In genomic region chr6:128399421-128400185, GRCm38 (mm10) we compare ENCODE assay signal across 8 mouse cellular contexts. TPM values are rescaled to one million over a fixed set of nuclear protein-coding genes. Genes with fewer than 3 reads are reported as not detected.
DNase-seq lines count a peak whose midpoint lies in the region; ATAC-seq lines count a peak whose summit lies in the region.

No protein-coding gene starts in this region.

- 38% methylated on average over 21 of the region's 21 CpGs for WGBS in lung, embryonic 15.5 days
- WGBS in embryonic facial prominence, embryonic 11.5 days, result 48% methylated on average over 21 of the region's 21 CpGs
- 42% methylated on average over 21 of the region's 21 CpGs for WGBS in hindbrain, embryonic 14.5 days
- WGBS in midbrain, embryonic 16.5 days, result 32% methylated on average over 21 of the region's 21 CpGs

- H3K4me2 ChIP-seq in lung, embryonic 15.5 days, result peak overlapping the region; percentile 55
- no peak overlapping the region for H3K4me2 ChIP-seq in embryonic facial prominence, embryonic 11.5 days (ENCODE audit: low read depth, low read length)
- peak overlapping the region; percentile 49 for H3K4me2 ChIP-seq in hindbrain, embryonic 14.5 days (replicated peaks)
- peak overlapping the region; percentile 54 for H3K4me2 ChIP-seq in midbrain, embryonic 16.5 days (ENCODE audit: low read length)

- H3K4me3 ChIP-seq in lung, embryonic 15.5 days, result peak overlapping the region; percentile 26
- H3K4me3 ChIP-seq in embryonic facial prominence, embryonic 11.5 days (ENCODE audit: low read depth, low read length), result no peak overlapping the region
- H3K4me3 ChIP-seq in hindbrain, embryonic 14.5 days (replicated peaks; ENCODE audit: low read length), result peak overlapping the region; percentile 20
- H3K4me3 ChIP-seq in midbrain, embryonic 16.5 days (ENCODE audit: low read depth, low read length), result peak overlapping the region; percentile 28

- intact Hi-C loops in left cerebral cortex, postnatal 4 days (cut with DNase I), result no loop called here

- H3K27ac ChIP-seq in lung, embryonic 15.5 days, result no peak overlapping the region
- no peak overlapping the region for H3K27ac ChIP-seq in embryonic facial prominence, embryonic 11.5 days (replicated peaks; ENCODE audit: low read depth, low read length)
- H3K27ac ChIP-seq in hindbrain, embryonic 14.5 days, result peak overlapping the region; percentile 66
- H3K27ac ChIP-seq in midbrain, embryonic 16.5 days (ENCODE audit: low read length), result peak overlapping the region; percentile 56

- peak; percentile 77; the same call in 1 of the 2 replicates for ATAC-seq in lung, embryonic 15.5 days (ENCODE audit: borderline replicate concordance, extremely low read depth, low FRiP score, low TSS enrichment)
- ATAC-seq in embryonic facial prominence, embryonic 11.5 days (replicated peaks; ENCODE audit: insufficient number of reproducible peaks, low FRiP score, low TSS enrichment, low read depth), result peak; percentile 43; the same call in 1 of the 2 replicates
- ATAC-seq in hindbrain, embryonic 14.5 days (ENCODE audit: low FRiP score), result peak; percentile 88
- peak; percentile 91 for ATAC-seq in midbrain, embryonic 16.5 days
- ATAC-seq in granulocyte monocyte progenitor cell, adult 5-6 weeks (replicated peaks; ENCODE audit: poor library complexity, severe bottlenecking), result no peak

- H3K36me3 ChIP-seq in lung, embryonic 15.5 days, result no peaks in the 10 kb centered on the region
- H3K36me3 ChIP-seq in embryonic facial prominence, embryonic 11.5 days (replicated peaks; ENCODE audit: control insufficient read depth, insufficient read depth, low read depth, low read length), result no peaks in the 10 kb centered on the region
- H3K36me3 ChIP-seq in hindbrain, embryonic 14.5 days (replicated peaks; ENCODE audit: control insufficient read depth, insufficient read depth), result no peaks in the 10 kb centered on the region
- H3K36me3 ChIP-seq in midbrain, embryonic 16.5 days (ENCODE audit: control insufficient read depth, insufficient read depth, low read length), result no peaks in the 10 kb centered on the region

- H3K4me1 ChIP-seq in lung, embryonic 15.5 days, result peaks cover 13% of the 10 kb centered on the region
- no peaks in the 10 kb centered on the region for H3K4me1 ChIP-seq in embryonic facial prominence, embryonic 11.5 days (ENCODE audit: control insufficient read depth, insufficient read depth, low read length)
- H3K4me1 ChIP-seq in hindbrain, embryonic 14.5 days (replicated peaks; ENCODE audit: control insufficient read depth, insufficient read depth, low read length), result peaks cover 12% of the 10 kb centered on the region; the same call in 1 of the 2 replicates
- H3K4me1 ChIP-seq in midbrain, embryonic 16.5 days (ENCODE audit: control insufficient read depth, insufficient read depth, low read length), result peaks cover 17% of the 10 kb centered on the region

- DNase-seq in lung, postnatal 25 days (ENCODE audit: low spot score), result no peak
- peak; percentile 20 for DNase-seq in embryonic facial prominence, embryonic 11.5 days (ENCODE audit: low spot score)
- peak; percentile 59 for DNase-seq in hindbrain, embryonic 14.5 days (ENCODE audit: low spot score)
- peak; percentile 49 for DNase-seq in left cerebral cortex, postnatal 4 days
- peak; percentile 29 for DNase-seq in yolk sac, embryonic 10.5 days (ENCODE audit: low spot score)

- no peaks in the 10 kb centered on the region for H3K27me3 ChIP-seq in lung, embryonic 15.5 days
- no peaks in the 10 kb centered on the region for H3K27me3 ChIP-seq in embryonic facial prominence, embryonic 11.5 days (ENCODE audit: control insufficient read depth, insufficient read depth, low read length)
- no peaks in the 10 kb centered on the region for H3K27me3 ChIP-seq in hindbrain, embryonic 14.5 days (ENCODE audit: control insufficient read depth, insufficient read depth, low read length)
- no peaks in the 10 kb centered on the region for H3K27me3 ChIP-seq in midbrain, embryonic 16.5 days (ENCODE audit: control insufficient read depth, insufficient read depth, low read depth, low read length)

- 0 out of 2 replicates have a peak overlapping the region, but pooled peaks have one; percentile 4 for H3K9ac ChIP-seq in lung, embryonic 15.5 days
- 0 out of 2 replicates have a peak overlapping the region, but pooled peaks have one; percentile 5 for H3K9ac ChIP-seq in embryonic facial prominence, embryonic 11.5 days (replicated peaks; ENCODE audit: low read length)
- peak overlapping the region; percentile 54 for H3K9ac ChIP-seq in hindbrain, embryonic 14.5 days
- H3K9ac ChIP-seq in midbrain, embryonic 16.5 days (ENCODE audit: low read depth, low read length), result peak overlapping the region; percentile 60

- H3K9me3 ChIP-seq in lung, embryonic 15.5 days, result no peaks in the 10 kb centered on the region
- no peaks in the 10 kb centered on the region for H3K9me3 ChIP-seq in embryonic facial prominence, embryonic 11.5 days (replicated peaks; ENCODE audit: control insufficient read depth, low read length)
- H3K9me3 ChIP-seq in hindbrain, embryonic 14.5 days (ENCODE audit: control insufficient read depth, low read length), result no peaks in the 10 kb centered on the region
- no peaks in the 10 kb centered on the region for H3K9me3 ChIP-seq in midbrain, embryonic 16.5 days (replicated peaks; ENCODE audit: control insufficient read depth, low read length, poor library complexity, severe bottlenecking)

RNA-seq across cellular contexts. Expression of gene Nrip2, which starts 0.5 kb away (rescaled TPM):
- polyA plus RNA-seq in lung, embryonic 15.5 days (2015; fragmentation: Nextera tagmentation; extraction: Ambion mirVana), result 3.0 and 3.7 TPM in 2 replicates
- 1.6 and 2.0 TPM in 2 replicates for polyA plus RNA-seq in embryonic facial prominence, embryonic 11.5 days (2014; fragmentation: Nextera tagmentation; extraction: Ambion mirVana)
- polyA plus RNA-seq in hindbrain, embryonic 14.5 days (2014; fragmentation: Nextera tagmentation; extraction: Ambion mirVana), result 8.9 and 9.0 TPM in 2 replicates
- 1 to 10 TPM; 3.7 to 4.1 TPM for total RNA-seq in left cerebral cortex, postnatal 4 days (2021)
- 10.7 and 13.6 TPM in 2 replicates for polyA plus RNA-seq in midbrain, embryonic 16.5 days (2015; fragmentation: Nextera tagmentation; extraction: Ambion mirVana)
- not detected in 2 replicates for total RNA-seq in granulocyte monocyte progenitor cell, adult 5-6 weeks (2014; fragmentation: Nextera tagmentation)
- total RNA-seq in granulocyte monocyte progenitor cell, adult 5-6 weeks (2017), result not detected in 2 replicates

RNA-seq across cellular contexts. Expression of gene Gm44596, which starts 24.3 kb away (rescaled TPM):
- not detected in 2 replicates for polyA plus RNA-seq in lung, embryonic 15.5 days (2015; fragmentation: Nextera tagmentation; extraction: Ambion mirVana)
- polyA plus RNA-seq in embryonic facial prominence, embryonic 11.5 days (2014; fragmentation: Nextera tagmentation; extraction: Ambion mirVana), result not detected in 2 replicates
- polyA plus RNA-seq in hindbrain, embryonic 14.5 days (2014; fragmentation: Nextera tagmentation; extraction: Ambion mirVana), result not detected in 2 replicates
- total RNA-seq in left cerebral cortex, postnatal 4 days (2021), result not detected
- polyA plus RNA-seq in midbrain, embryonic 16.5 days (2015; fragmentation: Nextera tagmentation; extraction: Ambion mirVana), result not detected in 2 replicates
- total RNA-seq in granulocyte monocyte progenitor cell, adult 5-6 weeks (2014; fragmentation: Nextera tagmentation), result not detected in 2 replicates
- not detected in 2 replicates for total RNA-seq in granulocyte monocyte progenitor cell, adult 5-6 weeks (2017)

RNA-seq across cellular contexts. Expression of gene Tex52, which starts 24.3 kb away (rescaled TPM):
- polyA plus RNA-seq in lung, embryonic 15.5 days (2015; fragmentation: Nextera tagmentation; extraction: Ambion mirVana), result 0.22 and 0.48 TPM in 2 replicates
- polyA plus RNA-seq in embryonic facial prominence, embryonic 11.5 days (2014; fragmentation: Nextera tagmentation; extraction: Ambion mirVana), result 0.31 and 0.36 TPM in 2 replicates
- 0.34 and 0.58 TPM in 2 replicates for polyA plus RNA-seq in hindbrain, embryonic 14.5 days (2014; fragmentation: Nextera tagmentation; extraction: Ambion mirVana)
- under 1 TPM; 0.32 to 0.46 TPM for total RNA-seq in left cerebral cortex, postnatal 4 days (2021)
- 0.70 and 0.83 TPM in 2 replicates for polyA plus RNA-seq in midbrain, embryonic 16.5 days (2015; fragmentation: Nextera tagmentation; extraction: Ambion mirVana)
- total RNA-seq in granulocyte monocyte progenitor cell, adult 5-6 weeks (2014; fragmentation: Nextera tagmentation), result not detected in 2 replicates
- 0.22 TPM in 1 of 2 replicates, not detected in the other for total RNA-seq in granulocyte monocyte progenitor cell, adult 5-6 weeks (2017)

RNA-seq across cellular contexts. Expression of gene Itfg2, which starts 25.1 kb away (rescaled TPM):
- polyA plus RNA-seq in lung, embryonic 15.5 days (2015; fragmentation: Nextera tagmentation; extraction: Ambion mirVana), result 33.4 and 33.7 TPM in 2 replicates
- 26.9 and 28.1 TPM in 2 replicates for polyA plus RNA-seq in embryonic facial prominence, embryonic 11.5 days (2014; fragmentation: Nextera tagmentation; extraction: Ambion mirVana)
- 36.0 and 39.4 TPM in 2 replicates for polyA plus RNA-seq in hindbrain, embryonic 14.5 days (2014; fragmentation: Nextera tagmentation; extraction: Ambion mirVana)
- 10 to 100 TPM; 38.7 to 42.7 TPM for total RNA-seq in left cerebral cortex, postnatal 4 days (2021)
- 46.4 and 48.8 TPM in 2 replicates for polyA plus RNA-seq in midbrain, embryonic 16.5 days (2015; fragmentation: Nextera tagmentation; extraction: Ambion mirVana)
- total RNA-seq in granulocyte monocyte progenitor cell, adult 5-6 weeks (2014; fragmentation: Nextera tagmentation), result 9.9 and 75.9 TPM in 2 replicates
- 23.5 and 33.3 TPM in 2 replicates for total RNA-seq in granulocyte monocyte progenitor cell, adult 5-6 weeks (2017)

RNA-seq across cellular contexts. Expression of gene Foxm1, which starts 36.8 kb away (rescaled TPM):
- polyA plus RNA-seq in lung, embryonic 15.5 days (2015; fragmentation: Nextera tagmentation; extraction: Ambion mirVana), result 37.7 and 41.1 TPM in 2 replicates
- polyA plus RNA-seq in embryonic facial prominence, embryonic 11.5 days (2014; fragmentation: Nextera tagmentation; extraction: Ambion mirVana), result 40.7 and 43.4 TPM in 2 replicates
- 6.7 and 7.7 TPM in 2 replicates for polyA plus RNA-seq in hindbrain, embryonic 14.5 days (2014; fragmentation: Nextera tagmentation; extraction: Ambion mirVana)
- total RNA-seq in left cerebral cortex, postnatal 4 days (2021), result 10 to 100 TPM in 1 of 2 experiments, 1 to 10 TPM in 1; 8.7 to 11.2 TPM
- polyA plus RNA-seq in midbrain, embryonic 16.5 days (2015; fragmentation: Nextera tagmentation; extraction: Ambion mirVana), result 4.8 and 5.4 TPM in 2 replicates
- total RNA-seq in granulocyte monocyte progenitor cell, adult 5-6 weeks (2014; fragmentation: Nextera tagmentation), result 38.8 and 53.2 TPM in 2 replicates
- 12.8 and 18.2 TPM in 2 replicates for total RNA-seq in granulocyte monocyte progenitor cell, adult 5-6 weeks (2017)

Comparison
In these comparisons a context has a peak if more than half of its experiments do, and no peak if none do; other contexts are left out.
1. H3K27ac ChIP-seq: peak in hindbrain, embryonic 14.5 days (single experiment) and midbrain, embryonic 16.5 days (single experiment); none in lung, embryonic 15.5 days (single experiment) and embryonic facial prominence, embryonic 11.5 days (single experiment).
2. H3K9ac ChIP-seq: peak in every context shown above with its lines; median percentile 60 in midbrain, embryonic 16.5 days; 54 in hindbrain, embryonic 14.5 days; 5 in embryonic facial prominence, embryonic 11.5 days; 4 in lung, embryonic 15.5 days.